Mouse (Mus musculus): ENCODE data around the gene Uck1. TPM values are rescaled to one million over a fixed set of nuclear protein-coding genes. Genes with fewer than 3 reads are reported as not detected.
A peak's percentile ranks its signal among the peaks of the same experiment; 100 is the strongest.
"Not testable (repeated sequence)": the region's sequence is repeated elsewhere in the genome, so short reads cannot be mapped to it uniquely, and the experiment has no call there.

The Uck1 gene
- total RNA-seq (2014; fragmentation: Nextera tagmentation) (37.7 and 43.5 TPM in 2 replicates), total RNA-seq (2017) (28.8 and 33.7 TPM in 2 replicates)

DNA sequence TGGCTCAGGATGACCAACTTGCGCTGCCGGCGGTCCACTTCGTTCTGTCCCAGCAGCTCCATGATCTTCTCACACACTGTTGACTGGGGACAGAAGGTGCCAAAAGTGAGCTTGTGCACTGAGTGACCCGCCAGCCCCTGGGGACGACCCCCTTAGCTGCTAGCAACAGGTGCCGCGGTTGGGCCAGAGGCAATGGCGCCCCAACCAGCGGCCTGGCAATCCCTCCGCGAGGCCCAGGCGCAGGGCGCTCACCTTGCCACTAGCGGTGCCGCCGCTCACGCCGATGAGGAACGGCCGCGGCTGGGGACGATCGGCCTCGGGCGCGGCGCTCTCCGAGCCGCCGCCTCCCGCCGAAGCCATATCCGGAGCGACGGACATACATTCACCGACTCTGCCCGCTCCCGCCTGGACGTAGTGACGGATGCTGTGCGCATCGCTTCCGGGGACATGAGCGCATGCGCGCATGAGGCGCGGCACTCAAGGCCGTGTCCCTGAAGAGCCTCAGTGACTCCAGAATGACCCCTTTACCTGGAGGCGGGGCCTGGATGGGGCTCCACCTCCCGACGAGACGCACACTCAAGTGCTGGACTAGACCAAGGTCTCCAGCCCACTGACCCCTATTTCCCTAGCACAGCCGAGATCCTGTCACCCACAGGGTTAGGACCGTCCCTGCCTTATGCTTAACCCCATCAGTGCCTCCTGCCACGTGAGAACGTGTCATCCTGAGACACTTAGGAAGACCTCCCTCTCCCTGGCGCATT lies at the start of gene Uck1:
Gene Uck1, minus strand, starts transcription at position 503 of the 761 bp plus-strand sequence.
- ATAC-seq (replicated peaks; ENCODE audit: poor library complexity, severe bottlenecking): peak; percentile 81

DNA sequence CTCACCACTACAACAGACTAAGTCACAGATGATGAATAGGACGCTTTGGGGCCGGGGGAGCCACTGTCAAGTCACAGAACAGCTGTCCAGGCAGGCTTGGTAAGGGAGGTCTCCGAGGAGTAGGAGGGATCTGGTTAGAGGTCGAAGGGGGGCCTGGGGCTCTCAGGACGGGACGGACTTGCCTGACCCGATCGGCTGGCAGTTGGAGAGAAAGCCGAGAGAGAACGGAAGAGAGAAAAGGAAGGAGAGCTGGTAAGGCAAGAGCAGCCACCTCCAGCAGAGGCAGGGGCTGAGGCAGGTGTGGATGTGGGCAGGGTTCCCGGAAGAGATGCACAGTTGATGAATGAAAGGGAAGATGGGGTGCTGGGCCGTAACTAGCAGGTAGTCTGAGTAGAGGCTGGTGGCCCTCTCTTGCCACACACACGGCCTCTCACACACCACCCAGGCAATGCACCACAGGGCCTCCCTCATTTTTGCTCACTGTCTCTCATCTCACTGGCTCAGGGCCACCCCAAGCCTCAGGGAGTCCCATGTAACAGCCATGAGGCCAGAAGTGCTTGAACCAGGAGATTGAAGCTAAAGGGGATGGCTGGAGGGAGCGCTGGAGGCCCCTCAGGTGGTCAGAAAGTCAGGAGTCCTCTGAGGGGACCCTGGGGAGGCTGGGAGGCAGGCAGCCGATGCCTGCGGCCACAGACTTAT lies 49.1 kb upstream of the Uck1 start:
- no peak for ATAC-seq (replicated peaks; ENCODE audit: poor library complexity, severe bottlenecking)

DNA sequence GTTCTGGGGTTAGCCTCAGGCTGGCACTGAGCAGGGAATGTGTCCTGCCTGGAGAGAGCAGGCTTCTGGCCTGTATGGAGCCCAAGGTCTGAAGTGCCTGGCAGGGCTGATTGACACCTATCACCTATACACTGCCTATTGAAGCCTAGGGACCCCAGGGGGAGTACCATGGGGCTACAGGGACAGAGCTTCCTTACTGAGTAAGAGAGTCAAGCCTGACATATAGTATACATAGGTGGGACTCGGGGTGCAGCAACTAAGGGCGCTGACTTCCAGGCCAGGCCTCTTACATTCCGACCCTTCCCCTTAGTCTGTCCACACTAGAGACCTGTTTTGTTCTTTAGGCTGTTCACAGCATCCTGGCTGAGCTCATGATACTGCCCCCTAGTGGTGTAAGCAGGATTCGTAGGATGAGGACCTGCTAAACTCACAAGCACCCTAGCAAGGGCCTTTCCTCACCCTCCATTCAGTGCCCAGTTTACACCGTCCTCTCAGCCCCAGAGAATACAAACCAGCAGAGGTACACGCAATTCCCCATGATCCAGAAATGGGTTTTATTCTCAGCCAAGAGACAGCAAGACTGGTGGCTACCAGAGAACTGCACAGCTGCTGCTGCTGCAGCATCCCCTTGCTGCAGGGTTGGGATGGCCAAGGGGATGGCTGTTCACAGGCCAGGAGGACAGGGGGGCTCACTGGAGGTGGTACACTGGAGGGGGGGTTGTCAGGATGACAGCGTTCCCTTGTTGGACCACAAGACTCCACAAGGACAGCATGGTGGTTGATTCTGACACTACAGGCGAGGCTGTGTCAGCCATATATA lies 48.2 kb upstream of the Uck1 start:
- no peak for ATAC-seq (replicated peaks; ENCODE audit: poor library complexity, severe bottlenecking)

DNA sequence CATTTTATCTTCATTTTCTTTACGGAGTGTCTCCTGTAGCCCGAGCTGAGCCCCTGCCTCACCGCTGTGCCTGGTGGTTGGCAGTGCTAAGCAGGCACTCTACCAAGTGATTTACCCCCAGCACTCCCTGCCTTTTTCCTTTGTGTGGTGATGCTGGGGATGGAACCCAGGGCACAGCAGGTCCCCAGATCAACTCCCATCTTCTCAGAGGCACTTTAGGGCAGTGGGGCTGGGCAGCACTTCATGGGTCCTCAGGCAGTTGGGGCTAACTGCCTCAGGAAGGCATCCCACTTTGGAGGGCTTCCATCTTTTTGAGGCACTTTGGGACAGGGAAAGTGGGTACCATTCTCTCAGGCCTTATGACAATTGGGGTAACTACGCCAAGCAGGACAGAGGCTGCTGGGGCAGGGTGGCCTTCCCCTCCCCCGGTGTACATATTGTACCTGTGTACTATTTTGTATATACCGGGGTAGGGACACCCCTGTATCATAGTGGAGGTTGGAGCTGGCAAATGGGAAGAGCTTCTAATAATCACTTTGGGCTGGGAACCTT lies 47.4 kb upstream of the Uck1 start:
- no peak for ATAC-seq (replicated peaks; ENCODE audit: poor library complexity, severe bottlenecking)

DNA sequence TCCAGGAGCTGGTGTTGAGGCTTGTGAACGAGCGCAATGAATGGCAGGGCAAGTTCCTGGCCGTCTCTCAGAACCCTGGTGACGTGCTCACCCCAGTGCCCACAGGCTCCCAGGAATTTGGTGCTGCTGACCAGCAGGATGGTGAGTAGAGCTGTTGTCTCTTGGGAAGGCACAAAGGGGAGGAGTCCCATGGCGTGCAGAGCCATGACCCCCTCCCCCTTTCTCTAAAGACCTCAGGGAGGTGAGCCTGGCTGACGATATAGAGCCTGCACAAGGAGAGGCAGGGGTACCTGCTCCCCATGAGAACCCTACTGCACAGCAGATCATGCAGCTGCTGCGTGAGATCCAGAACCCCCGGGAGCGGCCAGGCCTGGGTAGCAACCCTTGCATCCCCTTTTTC lies 46.2 kb upstream of the Uck1 start:
- ATAC-seq (replicated peaks; ENCODE audit: poor library complexity, severe bottlenecking): no peak

DNA sequence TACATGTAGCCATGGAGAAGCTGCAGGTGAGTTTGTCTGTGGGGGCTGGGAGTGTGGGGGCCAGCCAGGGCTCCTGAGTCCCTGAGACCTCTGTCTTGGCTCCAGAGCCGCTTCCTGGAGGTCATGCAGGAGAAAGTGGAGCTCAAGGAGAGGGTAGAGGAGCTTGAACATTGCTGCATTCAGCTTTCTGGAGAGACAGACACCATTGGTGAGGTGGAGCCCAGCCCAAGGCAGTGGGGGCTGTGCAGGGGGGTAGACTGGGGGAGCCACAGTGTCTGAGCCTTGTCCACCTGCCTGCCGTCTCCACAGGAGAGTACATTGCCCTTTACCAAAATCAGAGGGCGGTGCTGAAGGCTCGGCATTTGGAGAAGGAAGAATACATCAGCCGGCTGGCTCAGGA lies 45.7 kb upstream of the Uck1 start:
- ATAC-seq (replicated peaks; ENCODE audit: poor library complexity, severe bottlenecking): no peak

DNA sequence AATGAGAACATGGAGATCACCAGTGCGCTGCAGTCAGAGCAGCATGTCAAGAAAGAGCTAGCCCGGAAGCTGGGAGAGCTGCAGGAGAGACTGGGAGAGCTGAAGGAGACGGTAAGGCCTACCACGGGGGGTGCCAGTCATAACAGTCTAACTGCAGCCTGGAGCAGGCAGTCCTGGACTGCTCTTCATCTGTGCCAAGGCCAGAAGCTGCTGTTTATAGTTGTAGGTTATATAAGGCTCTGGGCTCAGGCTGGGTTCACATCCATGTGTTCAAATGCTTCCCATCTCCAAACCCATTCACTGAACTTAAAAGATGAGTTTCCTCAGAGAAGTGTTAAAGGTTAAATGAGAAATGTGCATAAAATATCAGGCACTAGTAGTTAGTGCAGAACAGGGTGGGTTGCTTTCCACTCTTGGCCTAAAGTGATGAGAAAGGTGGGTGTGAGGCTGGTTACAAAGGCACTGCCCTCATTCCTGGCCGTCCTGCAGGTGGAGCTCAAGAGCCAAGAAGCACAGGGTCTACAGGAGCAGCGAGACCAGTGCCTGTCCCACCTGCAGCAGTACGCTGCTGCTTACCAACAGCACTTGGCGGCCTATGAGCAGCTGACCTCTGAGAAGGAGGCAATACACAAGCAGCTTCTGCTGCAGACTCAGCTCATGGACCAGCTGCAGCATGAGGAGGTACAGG lies 44.3 kb upstream of the Uck1 start:
- ATAC-seq (replicated peaks; ENCODE audit: poor library complexity, severe bottlenecking): peak; percentile 54; the same call in 1 of the 2 replicates

DNA sequence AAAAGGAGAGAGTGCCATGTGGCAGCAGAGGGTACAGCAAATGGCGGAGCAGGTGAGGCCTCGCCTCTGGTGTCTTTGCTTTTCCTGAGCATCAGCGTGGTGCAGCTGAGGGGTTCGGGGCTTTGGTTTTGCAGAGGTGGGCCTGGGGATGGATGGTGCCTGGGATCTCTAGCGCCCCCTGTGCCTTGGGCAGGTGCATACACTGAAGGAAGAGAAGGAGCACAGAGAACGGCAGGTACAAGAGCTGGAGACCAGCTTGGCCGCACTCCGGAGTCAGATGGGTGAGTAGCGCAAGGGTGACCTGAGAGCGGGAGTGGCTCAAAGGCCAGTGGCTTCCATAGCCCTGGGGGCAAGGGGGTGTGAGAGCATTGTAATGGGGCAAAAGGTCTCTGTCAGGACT lies 43.0 kb upstream of the Uck1 start:
- ATAC-seq (replicated peaks; ENCODE audit: poor library complexity, severe bottlenecking): no peak

DNA sequence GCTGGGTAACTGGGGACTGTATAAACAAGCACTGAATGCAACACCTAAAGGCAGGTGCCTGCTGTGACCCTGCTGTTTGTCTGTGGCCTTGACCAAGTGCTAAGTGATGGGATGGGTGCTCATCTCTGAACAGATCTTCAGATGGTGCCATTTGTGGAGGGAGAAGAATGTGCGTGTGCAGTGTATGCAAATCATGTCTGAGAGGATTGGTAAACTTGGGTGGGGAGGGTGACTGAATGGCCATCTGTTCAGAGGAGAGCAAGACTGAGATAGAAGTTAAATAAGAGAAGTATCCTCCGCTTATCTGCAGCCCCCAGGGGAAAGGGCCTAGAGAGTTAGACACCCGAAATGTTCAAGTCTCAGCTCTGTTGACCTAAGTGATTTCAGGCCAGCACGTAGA lies 39.5 kb upstream of the Uck1 start:
- no peak for ATAC-seq (replicated peaks; ENCODE audit: poor library complexity, severe bottlenecking)

DNA sequence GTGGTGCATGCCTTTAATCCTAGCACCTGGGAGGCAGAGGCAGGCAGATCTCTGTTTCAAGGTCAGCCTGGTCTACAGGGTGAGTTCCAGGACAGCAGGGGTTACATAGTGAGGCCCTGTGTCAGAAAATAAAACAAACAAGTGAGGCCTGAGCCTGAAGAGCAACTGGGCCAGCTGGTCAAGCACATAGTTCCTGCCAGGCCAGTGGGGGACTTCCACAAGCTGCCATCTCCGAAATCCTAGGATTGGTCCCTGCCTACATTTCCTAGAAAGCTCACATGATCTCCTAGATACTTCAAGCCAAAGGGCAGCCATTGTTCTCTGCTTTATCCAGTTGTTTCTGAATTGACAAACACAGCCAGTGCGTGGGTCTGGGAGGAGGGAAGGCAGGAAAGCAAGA lies 35.9 kb upstream of the Uck1 start:
- not testable (repeated sequence) for ATAC-seq (replicated peaks; ENCODE audit: poor library complexity, severe bottlenecking)

DNA sequence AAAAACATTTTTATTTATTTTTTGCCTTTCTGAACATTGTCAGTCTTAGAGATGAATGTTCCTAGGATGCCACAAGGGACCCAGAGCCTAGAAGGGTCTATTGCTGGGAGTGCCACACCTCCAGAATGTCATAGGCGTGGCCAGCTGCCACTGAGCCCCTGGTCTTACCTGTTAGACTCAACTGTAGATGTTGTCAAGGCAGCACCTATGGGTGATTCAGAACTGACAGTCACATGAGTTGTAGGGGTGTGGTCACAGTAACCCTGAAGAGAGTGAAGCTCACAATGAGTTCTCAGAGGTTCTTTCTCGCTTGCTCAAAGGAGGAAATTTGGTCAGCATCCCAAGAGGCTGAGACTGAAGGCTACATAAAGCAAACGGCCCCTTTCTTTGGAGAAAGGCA lies 35.3 kb upstream of the Uck1 start:
- no peak for ATAC-seq (replicated peaks; ENCODE audit: poor library complexity, severe bottlenecking)

DNA sequence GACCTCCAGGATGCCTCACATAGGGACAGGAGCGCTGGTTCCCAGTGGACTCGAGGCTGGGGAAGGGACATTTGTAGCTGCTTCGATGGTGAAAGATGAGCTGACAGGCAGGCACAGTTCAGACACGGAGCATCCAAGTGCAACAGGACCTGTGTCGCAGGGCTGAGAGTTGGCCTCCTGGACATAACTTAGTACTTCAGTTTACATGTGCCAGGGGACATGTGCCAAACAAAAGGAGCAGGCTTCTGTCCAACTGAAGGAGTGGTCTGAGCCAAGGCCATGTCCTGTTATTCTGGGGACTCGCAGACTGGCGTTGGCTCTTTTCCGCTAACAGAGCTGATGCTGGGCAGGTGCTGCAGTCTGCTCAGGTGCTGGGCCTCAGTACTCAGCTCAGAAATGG lies 34.4 kb upstream of the Uck1 start:
- no peak for ATAC-seq (replicated peaks; ENCODE audit: poor library complexity, severe bottlenecking)

DNA sequence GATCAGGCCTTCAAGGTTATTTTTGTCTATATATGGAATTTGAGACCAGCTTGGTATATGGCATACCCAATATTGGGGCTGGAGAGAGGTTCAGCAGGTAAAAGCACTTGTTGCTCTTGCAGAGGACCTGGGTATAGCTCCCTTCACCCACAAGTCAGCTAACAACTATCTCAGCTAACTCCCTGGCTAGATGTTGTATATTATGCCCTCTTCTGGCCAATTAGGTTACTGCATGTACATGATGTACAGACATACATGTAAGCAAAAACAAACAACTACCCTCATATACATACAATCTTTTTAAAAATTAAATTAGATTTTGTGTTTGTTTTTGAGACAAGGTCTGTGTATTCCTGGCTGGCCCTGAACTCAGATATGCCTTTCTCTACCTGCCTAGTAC lies 29.6 kb upstream of the Uck1 start:
- no peak for ATAC-seq (replicated peaks; ENCODE audit: poor library complexity, severe bottlenecking)

DNA sequence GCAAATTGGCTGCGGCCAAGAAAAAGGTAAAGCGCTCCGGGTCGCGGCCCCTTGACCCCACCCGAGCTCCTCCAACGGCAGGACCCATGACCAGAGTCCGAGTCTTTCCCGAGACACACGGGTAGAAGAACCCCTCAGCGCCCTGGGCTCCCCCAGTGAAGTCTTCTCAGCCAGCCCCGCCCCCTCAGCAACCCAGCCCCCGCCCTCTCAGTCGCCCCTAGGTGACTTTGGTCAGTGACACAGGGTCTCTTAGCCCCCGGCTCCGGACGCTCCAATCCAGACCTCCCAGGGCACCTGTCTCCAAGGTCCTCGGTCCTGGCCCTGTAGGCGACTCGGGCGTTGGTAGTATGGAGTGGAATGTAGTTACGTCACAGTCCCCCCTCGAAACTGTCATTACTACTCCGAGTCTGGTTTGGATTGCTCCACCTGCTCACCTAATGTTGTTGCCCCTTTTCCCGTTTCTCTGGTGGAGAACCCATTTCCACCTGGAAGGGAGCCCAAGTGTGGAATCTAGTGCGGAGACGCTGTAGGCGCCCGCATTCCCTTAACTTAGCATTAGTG lies 28.5 kb upstream of the Uck1 start:
- ATAC-seq (replicated peaks; ENCODE audit: poor library complexity, severe bottlenecking): peak; percentile 23

DNA sequence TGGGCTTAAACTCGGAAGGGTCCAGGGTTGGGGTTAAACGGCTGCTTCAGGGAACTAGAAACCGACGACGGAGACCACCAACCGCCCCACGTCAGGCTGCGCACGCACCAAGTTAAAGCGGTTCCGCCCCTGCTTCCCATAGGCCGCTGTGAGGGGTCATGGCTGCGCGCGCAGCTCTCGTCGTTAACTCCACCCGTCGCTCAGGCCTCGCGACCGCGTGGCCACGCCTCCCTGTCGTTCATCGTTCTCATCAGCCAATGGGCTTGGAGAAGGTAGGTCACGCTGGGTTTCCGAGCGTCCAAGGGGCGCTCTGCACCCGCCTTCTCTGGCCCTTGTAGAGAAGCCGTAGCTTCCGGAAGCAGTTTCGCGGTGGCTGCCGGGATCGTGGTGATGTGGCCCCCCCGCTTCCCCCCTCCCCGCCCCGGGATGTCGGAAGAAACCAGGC lies 28.0 kb upstream of the Uck1 start, which contains the start of gene Swi5:
Gene Swi5, minus strand, starts transcription at position 153 of the 445 bp plus-strand sequence.
- peak; percentile 95 for ATAC-seq (replicated peaks; ENCODE audit: poor library complexity, severe bottlenecking)

DNA sequence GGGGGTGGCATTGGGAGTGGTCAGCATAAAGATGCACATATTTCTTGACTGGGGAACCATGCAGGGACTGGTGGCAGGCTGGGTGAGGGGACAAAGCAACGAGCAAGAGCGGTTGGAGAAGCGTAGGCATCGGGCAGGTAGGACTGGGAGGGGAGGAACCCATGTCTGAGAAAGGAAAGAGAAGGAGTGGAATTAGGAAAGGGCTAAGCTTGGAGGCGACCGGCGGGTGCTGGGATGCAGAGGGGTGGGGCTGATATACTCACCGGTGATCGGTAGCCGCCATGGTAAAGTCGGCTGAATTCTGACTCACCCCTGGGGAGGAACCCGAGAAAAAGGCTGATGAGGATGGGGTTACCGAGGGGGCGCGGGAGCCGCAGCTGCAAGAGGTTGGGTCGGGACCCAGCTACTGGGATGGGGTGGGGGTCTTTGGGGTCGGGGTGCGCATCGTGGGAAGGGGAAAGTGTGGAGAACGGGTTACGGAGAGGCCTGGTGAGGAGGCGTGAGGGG lies 27.4 kb upstream of the Uck1 start, which contains the start of gene Golga2:
Gene Golga2, plus strand, starts transcription at position 51 of the 507 bp plus-strand sequence.
- ATAC-seq (replicated peaks; ENCODE audit: poor library complexity, severe bottlenecking): no peak; the same call in 1 of the 2 replicates

DNA sequence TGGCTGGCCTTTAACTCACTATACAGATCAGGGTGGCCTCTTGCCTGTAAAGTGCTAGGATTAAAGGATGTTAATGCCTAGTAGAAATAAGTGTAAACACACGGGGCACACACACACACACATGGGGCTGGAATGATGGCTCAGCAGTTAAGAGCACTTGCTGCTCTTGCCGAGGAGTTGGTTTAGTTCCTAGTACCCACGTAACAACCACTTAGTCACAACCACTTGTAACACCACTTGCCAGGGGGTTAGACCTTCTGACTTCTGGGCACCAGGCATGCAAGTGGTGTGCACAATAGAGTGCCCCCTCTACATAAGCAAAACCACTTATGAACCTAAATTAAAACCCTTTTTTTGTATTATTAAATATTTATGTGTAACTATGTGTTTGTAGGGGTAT lies 24.0 kb upstream of the Uck1 start:
- ATAC-seq (replicated peaks; ENCODE audit: poor library complexity, severe bottlenecking): no peak

DNA sequence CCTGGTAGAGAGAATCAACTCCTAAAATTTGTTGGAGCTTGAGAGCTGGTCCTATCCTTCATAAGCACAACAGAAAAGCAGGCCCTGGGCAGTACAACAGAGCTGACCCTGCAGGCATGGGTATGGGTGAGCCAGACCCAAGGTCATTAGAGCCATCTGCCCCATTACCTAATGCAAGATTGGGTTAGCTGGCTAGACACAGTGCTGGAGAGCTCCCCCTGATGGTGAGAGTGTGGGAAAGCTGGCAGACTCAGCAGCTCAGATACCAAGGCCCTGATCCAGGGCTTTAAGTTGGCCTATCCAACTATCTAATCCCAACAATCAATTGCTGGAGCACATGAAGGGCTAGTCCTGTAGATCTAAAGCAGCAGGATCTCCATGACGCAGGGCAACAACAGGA lies 22.8 kb upstream of the Uck1 start:
- peak; percentile 83 for ATAC-seq (replicated peaks; ENCODE audit: poor library complexity, severe bottlenecking)

DNA sequence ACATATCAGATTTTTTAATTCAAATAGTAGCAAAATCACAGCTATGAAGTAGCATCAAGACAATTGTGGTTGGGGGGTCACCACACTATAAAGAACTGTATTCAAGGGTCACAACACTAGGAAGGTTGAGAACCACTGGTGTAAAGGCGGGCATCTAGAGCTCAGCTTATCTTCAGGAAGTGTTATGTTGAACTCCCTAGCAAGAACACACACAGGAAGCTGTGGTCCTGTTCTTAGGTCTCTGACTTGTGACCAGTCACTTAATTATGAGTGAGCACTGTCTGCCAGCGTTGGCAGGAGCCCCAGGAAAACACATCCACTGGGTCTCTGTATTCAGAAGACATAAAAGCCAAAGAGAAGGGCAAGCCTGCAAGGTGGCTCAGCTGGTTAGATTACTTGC lies 22.3 kb upstream of the Uck1 start:
- no peak for ATAC-seq (replicated peaks; ENCODE audit: poor library complexity, severe bottlenecking)
